Mouse (Mus musculus): ENCODE results near the gene Zfp609. TPM values are rescaled to one million over a fixed set of nuclear protein-coding genes. Genes with fewer than 3 reads are reported as not detected.

The Zfp609 gene
- polyA plus RNA-seq, 1 experiment, result 11.1 TPM

DNA sequence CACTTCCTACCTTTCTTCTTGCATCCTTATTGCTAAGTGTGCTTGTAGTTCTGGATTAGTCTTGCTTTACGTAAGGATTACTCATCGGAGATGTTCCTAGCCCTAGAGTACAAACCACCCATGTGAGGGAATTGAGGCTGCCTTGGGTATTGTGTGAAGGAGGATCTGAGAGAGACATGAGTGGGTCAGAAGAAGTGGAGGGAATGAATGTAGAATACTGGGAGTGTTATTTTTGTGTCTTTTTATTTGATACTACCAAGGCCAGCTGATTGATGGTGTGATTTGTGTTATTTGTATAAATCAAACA is 145.8 kb downstream of the Zfp609 start:
- Histone ChIP-seq H3K36me3 (ENCODE audit: control insufficient read depth, insufficient read depth) (peaks cover 5% of the 10 kb centered on the region), H3K4me2 (ENCODE audit: low read depth) (peak overlapping the region; percentile 49), H3ac (ENCODE audit: control insufficient read depth, insufficient read length) (no peak overlapping the region), H3K79me2 (ENCODE audit: control insufficient read depth, insufficient read depth) (peaks cover 77% of the 10 kb centered on the region), H3K27me3 (ENCODE audit: control insufficient read depth, insufficient read depth, insufficient read length) (no peaks in the 10 kb centered on the region), H3K4me3 (no peak overlapping the region)
- no peak for TF ChIP-seq REST (IDR thresholded peaks at IDR 0.05; ENCODE audit: insufficient read depth, insufficient read length)

DNA sequence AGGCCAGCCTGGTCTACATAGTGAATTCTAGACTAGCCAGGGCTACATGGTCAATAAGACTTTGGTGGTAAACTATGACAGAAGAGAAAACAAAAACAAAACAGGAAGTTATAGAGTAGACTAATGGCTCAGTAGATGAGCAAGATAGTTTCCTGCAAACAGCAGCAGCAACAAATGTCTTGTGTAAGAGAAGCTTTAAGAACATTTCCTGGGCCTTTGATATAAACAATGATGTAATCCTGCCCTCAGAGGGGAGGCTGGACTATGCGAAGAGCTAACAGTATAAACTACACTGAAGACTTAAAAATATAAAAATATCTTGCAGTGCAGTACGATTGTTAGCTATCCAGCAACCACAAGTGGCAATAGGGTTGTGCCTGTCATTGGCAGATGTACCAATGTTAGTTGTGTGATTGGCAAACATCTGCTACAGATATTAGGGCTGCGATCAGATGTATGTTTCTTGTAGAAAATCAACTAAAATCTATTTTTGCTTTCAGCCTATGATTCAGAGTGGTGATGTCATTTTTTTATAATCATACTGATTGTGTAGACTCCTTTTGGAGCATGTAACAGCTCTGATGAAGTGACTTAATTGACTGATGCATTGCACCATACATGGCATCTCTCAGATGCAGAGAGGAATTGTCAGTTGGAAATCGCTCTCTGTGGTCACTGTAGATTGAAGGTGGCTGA is 146.3 kb downstream of the Zfp609 start:
- Histone ChIP-seq H3ac (ENCODE audit: control insufficient read depth, insufficient read length) (no peak overlapping the region), H3K79me2 (ENCODE audit: control insufficient read depth, insufficient read depth) (peaks cover 77% of the 10 kb centered on the region)

DNA sequence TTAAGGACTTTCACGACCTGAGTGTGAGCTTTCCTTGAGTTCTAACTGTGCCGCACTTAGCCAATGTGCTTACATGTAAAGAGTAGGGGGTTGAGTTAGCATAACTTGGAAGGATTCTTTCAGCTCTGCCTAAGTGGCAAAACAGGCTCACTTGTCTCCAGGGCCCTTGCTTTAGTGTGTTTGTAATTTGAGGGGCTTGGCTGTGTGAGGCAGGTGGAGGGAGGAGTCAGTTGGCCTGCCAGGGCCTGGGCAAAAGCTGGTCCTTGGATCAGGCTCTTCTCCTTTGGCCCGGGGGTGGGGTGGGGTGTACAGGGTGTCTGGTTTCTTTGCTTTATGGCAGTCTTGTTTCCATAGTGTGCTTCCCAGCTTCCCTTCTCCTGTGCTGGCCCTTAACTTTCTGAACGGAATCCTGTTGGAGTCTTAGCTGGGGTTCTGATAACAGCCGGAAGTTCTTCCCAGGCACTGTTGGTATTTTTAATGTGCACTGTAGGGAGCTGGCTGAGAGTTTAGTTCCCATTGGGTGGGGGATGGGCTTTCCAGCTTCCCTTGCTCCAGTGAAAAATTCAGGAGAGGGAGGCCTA is 148.1 kb downstream of the Zfp609 start:
- TF ChIP-seq SRF (IDR thresholded peaks at IDR 0.05; ENCODE audit: control insufficient read depth, insufficient read length, low read depth) (no peak), TCF3 (IDR thresholded peaks at IDR 0.05; ENCODE audit: insufficient read length, low read depth) (no peak), POLR2A (IDR thresholded peaks at IDR 0.05; ENCODE audit: insufficient read length, low read depth) (no peak)
- no peak overlapping the region for H3ac ChIP-seq (ENCODE audit: control insufficient read depth, insufficient read length)

More for the DNA sequence above, 146.3 kb downstream of the Zfp609 start:
- no peaks in the 10 kb centered on the region for H3K36me3 ChIP-seq (ENCODE audit: control insufficient read depth, insufficient read depth)
- no peaks in the 10 kb centered on the region for H3K27me3 ChIP-seq (ENCODE audit: control insufficient read depth, insufficient read depth, insufficient read length)
- no peak for TF ChIP-seq POLR2A (IDR thresholded peaks at IDR 0.05; ENCODE audit: insufficient read length, low read depth)
- TF ChIP-seq TCF12 (IDR thresholded peaks at IDR 0.05; ENCODE audit: insufficient read depth, poor library complexity, severe bottlenecking), result no peak
- TF ChIP-seq POLR2AphosphoS2 (IDR thresholded peaks at IDR 0.05; ENCODE audit: insufficient read length, low read depth), result no peak
- no peak for TF ChIP-seq E2F4 (IDR thresholded peaks at IDR 0.05; ENCODE audit: insufficient read depth)
- TF ChIP-seq CEBPB (IDR thresholded peaks at IDR 0.05; ENCODE audit: insufficient read depth, poor library complexity, severe bottlenecking), result 0 out of 2 replicates have a peak, but pooled peaks have one; percentile 6
- no peak for TF ChIP-seq MAX (IDR thresholded peaks at IDR 0.05; ENCODE audit: low read depth)
- no peak for TF ChIP-seq USF1 (IDR thresholded peaks at IDR 0.05; ENCODE audit: low read depth)
- TF ChIP-seq TCF3 (IDR thresholded peaks at IDR 0.05; ENCODE audit: insufficient read length, low read depth), result no peak
- TF ChIP-seq MYOG (IDR thresholded peaks at IDR 0.05; ENCODE audit: control insufficient read depth in 1 of 3, insufficient read depth in 1 of 3, insufficient read length in 2 of 3, low read depth in 2 of 3), result no peak
- H3K4me2 ChIP-seq (ENCODE audit: low read depth), result peak overlapping the region; percentile 49
- no peak overlapping the region for H3K4me3 ChIP-seq

DNA sequence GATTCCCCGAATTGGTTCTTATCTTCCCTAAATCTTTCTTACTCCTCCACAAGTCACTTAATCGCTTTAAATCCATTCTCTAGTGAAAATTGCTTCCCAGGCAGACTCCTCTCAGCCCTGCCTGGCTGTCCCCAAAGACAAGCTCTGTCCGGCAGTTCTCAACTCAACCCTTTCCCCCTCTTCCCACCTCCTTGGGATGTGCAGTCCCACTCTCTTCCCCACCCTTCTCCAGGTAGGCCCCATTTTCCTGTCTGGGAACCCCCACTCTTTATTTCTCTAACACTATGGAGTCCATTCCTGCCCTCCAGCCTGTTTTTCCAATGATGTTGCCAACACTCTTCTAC is 150.3 kb downstream of the Zfp609 start:
- Histone ChIP-seq H3K79me2 (ENCODE audit: control insufficient read depth, insufficient read depth) (peaks cover 48% of the 10 kb centered on the region), H3K4me3 (peak overlapping the region; percentile 54), H3K36me3 (ENCODE audit: control insufficient read depth, insufficient read depth) (no peaks in the 10 kb centered on the region), H3K27me3 (ENCODE audit: control insufficient read depth, insufficient read depth, insufficient read length) (no peaks in the 10 kb centered on the region), H3K4me2 (ENCODE audit: low read depth) (peak overlapping the region; percentile 81), H3ac (ENCODE audit: control insufficient read depth, insufficient read length) (peak overlapping the region; percentile 46)
- TF ChIP-seq MYOD1 (IDR thresholded peaks at IDR 0.05; ENCODE audit: control insufficient read depth in 1 of 3, insufficient read length in 2 of 3, low read depth in 2 of 3), result no peak
- no peak for TF ChIP-seq MYOG (IDR thresholded peaks at IDR 0.05; ENCODE audit: control insufficient read depth in 1 of 3, insufficient read depth in 1 of 3, insufficient read length in 2 of 3, low read depth in 2 of 3)
- no peak for TF ChIP-seq TCF3 (IDR thresholded peaks at IDR 0.05; ENCODE audit: insufficient read length, low read depth)
- no peak for TF ChIP-seq MAX (IDR thresholded peaks at IDR 0.05; ENCODE audit: low read depth)
- no peak for TF ChIP-seq SRF (IDR thresholded peaks at IDR 0.05; ENCODE audit: control insufficient read depth, insufficient read length, low read depth)
- no peak for TF ChIP-seq POLR2AphosphoS2 (IDR thresholded peaks at IDR 0.05; ENCODE audit: insufficient read length, low read depth)
- no peak for TF ChIP-seq USF1 (IDR thresholded peaks at IDR 0.05; ENCODE audit: low read depth)
- no peak for TF ChIP-seq POLR2A (IDR thresholded peaks at IDR 0.05; ENCODE audit: insufficient read length, low read depth)
- no peak for TF ChIP-seq TCF12 (IDR thresholded peaks at IDR 0.05; ENCODE audit: insufficient read depth, poor library complexity, severe bottlenecking)
- no peak for TF ChIP-seq CEBPB (IDR thresholded peaks at IDR 0.05; ENCODE audit: insufficient read depth, poor library complexity, severe bottlenecking)
- TF ChIP-seq REST (IDR thresholded peaks at IDR 0.05; ENCODE audit: insufficient read depth, insufficient read length), result no peak
- TF ChIP-seq E2F4 (IDR thresholded peaks at IDR 0.05; ENCODE audit: insufficient read depth), result no peak

More for the DNA sequence above, 148.1 kb downstream of the Zfp609 start:
- H3K27me3 ChIP-seq (ENCODE audit: control insufficient read depth, insufficient read depth, insufficient read length), result no peaks in the 10 kb centered on the region
- no peak overlapping the region for H3K4me3 ChIP-seq
- peak overlapping the region; percentile 81 for H3K4me2 ChIP-seq (ENCODE audit: low read depth)
- H3K79me2 ChIP-seq (ENCODE audit: control insufficient read depth, insufficient read depth), result peaks cover 70% of the 10 kb centered on the region
- no peaks in the 10 kb centered on the region for H3K36me3 ChIP-seq (ENCODE audit: control insufficient read depth, insufficient read depth)

DNA sequence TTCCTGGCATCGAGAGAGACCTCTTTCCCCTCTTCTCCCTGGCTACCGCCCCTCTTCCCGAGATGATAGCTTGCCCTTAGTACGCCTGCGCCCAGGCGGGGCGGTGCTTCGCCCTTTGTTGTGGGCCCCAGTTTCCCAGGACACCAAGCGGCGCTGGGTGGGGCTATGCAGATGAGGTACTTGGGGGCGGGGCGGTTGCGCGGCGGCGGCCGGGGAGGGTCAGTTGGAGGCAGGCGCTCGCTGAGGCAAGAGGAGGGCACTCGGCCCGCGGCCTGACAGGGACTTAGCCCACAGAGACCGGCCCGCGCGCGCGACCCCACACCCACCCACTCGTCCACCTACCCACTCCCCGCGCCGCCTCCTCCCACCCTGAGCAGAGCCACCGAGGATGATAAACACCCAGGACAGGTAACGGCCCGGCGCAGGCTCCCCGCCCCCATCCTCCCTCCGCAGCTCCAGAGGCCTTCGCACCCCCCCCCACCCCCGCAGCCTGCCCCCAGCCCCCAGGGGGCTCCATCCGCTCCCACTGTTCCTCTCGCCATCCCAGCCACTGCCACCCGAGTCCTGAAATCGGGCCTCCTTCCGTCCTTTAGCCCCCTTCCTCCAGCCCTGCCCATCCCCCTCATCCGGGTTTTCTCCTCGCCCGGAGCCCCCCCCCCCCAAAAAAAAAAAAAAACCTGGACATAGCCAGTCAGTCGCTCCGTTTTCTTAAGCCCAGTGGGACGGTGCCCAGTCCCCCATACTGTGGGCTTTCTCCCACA is 150.8 kb downstream of the Zfp609 start:
- no peaks in the 10 kb centered on the region for H3K27me3 ChIP-seq (ENCODE audit: control insufficient read depth, insufficient read depth, insufficient read length)
- peak overlapping the region; percentile 84 for H3K4me2 ChIP-seq (ENCODE audit: low read depth)
- peak overlapping the region; percentile 46 for H3ac ChIP-seq (ENCODE audit: control insufficient read depth, insufficient read length)
- H3K36me3 ChIP-seq (ENCODE audit: control insufficient read depth, insufficient read depth), result no peaks in the 10 kb centered on the region
- peaks cover 42% of the 10 kb centered on the region for H3K79me2 ChIP-seq (ENCODE audit: control insufficient read depth, insufficient read depth)
- H3K4me3 ChIP-seq, result peak overlapping the region; percentile 54
- TF ChIP-seq MYOG (IDR thresholded peaks at IDR 0.05; ENCODE audit: control insufficient read depth in 1 of 3, insufficient read depth in 1 of 3, insufficient read length in 2 of 3, low read depth in 2 of 3) (no peak), POLR2AphosphoS2 (IDR thresholded peaks at IDR 0.05; ENCODE audit: insufficient read length, low read depth) (peak; percentile 83), E2F4 (IDR thresholded peaks at IDR 0.05; ENCODE audit: insufficient read depth) (no peak), SRF (IDR thresholded peaks at IDR 0.05; ENCODE audit: control insufficient read depth, insufficient read length, low read depth) (no peak), POLR2A (IDR thresholded peaks at IDR 0.05; ENCODE audit: insufficient read length, low read depth) (peak; percentile 76), TCF3 (IDR thresholded peaks at IDR 0.05; ENCODE audit: insufficient read length, low read depth) (no peak)

Data from myocyte (in vitro differentiated cells).